Mouse (Mus musculus): Measurements from ENCODE around the gene Fam234a. TPM values are rescaled to one million over a fixed set of nuclear protein-coding genes. Genes with fewer than 3 reads are reported as not detected.
"Not testable (repeated sequence)": the region's sequence is repeated elsewhere in the genome, so short reads cannot be mapped to it uniquely, and the experiment has no call there.

The Fam234a gene
- polyA plus RNA-seq, 1 experiment from 2014 or later: 30.8 TPM

DNA sequence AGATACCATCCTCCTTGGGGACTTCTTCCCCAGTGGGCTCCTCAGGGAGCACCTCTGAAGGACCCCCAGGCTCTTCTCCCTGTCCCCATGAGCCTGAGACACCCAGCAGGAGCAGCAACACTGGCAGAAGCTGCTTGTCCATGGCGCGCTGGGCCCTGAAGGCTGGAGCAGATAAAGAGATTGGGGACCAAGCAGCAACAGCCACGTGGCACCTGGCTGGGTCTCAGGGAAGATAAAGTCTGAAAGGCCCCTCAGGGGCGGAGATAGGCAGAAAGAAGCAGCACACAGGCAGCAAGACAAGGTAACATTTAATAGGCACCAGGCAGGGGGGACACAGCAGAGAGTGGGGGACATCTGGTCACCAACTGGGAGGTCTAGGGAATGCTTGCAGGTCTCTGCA, 45.1 kb downstream of the Fam234a start, which contains the start of gene Pdia2:
Pdia2 (minus strand) TSS at position 196 of the 400 bp plus-strand sequence.
- H3K27me3 ChIP-seq: peaks cover 52% of the 10 kb centered on the region
- no peak within 1 kb of the TSS for H3K27ac ChIP-seq
- whole genome bisulfite sequencing: 77% methylated on average over 4 of the region's 4 CpGs
- H3K4me1 ChIP-seq (replicated peaks): peaks cover 36% of the 10 kb centered on the region
- H3K4me2 ChIP-seq: peak within 1 kb of the TSS; percentile 94
- no peak within 1 kb of the TSS for H3K4me3 ChIP-seq
- no peak within 1 kb of the TSS; the same call in 1 of the 2 replicates for H3K9ac ChIP-seq
- ATAC-seq (ENCODE audit: low FRiP score): no peak
- no peaks in the 10 kb centered on the region for H3K9me3 ChIP-seq
- peaks cover 43% of the 10 kb centered on the region for H3K36me3 ChIP-seq

DNA sequence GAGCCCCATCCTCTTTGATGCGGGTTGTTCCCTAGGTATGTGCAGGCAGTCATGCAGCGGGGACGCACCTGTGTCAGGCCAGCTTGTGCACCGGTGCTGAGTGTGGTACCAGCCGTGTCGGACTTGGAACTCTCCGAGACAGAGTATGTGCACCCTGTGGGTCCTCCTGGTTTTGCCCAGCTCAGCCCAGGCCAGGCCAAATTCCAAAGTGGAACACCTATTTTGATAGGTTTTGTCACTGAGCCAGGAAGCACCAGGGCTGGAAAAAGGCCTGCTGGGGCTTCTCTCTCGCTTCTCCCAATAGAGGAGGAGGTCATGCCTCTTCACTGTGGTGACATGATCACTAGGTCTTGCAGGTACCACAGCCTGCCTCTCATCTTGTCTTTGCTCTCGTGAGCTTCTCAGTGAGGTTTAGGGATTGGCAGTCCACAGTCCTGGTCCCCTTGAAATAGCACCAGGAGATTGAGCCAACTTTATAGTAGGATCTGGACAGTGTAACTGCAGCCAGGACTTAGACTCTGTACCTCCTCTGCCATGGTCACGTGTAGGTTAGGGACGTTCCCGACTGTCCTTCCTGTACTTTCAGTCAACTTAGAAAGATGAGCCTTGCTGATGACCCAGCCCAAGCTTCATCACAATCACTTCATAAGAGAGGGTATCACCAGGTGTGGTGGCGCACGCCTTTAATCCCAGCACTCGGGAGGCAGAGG, 51.4 kb downstream of the Fam234a start:
- no peaks in the 10 kb centered on the region for H3K27me3 ChIP-seq
- WGBS: 98% methylated on average over 15 of the region's 15 CpGs
- no peak overlapping the region for H3K4me2 ChIP-seq
- no peak for ATAC-seq (ENCODE audit: low FRiP score)
- H3K36me3 ChIP-seq: peaks cover 99% of the 10 kb centered on the region
- no peak overlapping the region for H3K9ac ChIP-seq
- no peak overlapping the region for H3K27ac ChIP-seq
- H3K4me1 ChIP-seq (replicated peaks): no peaks in the 10 kb centered on the region
- no peak overlapping the region for H3K4me3 ChIP-seq
- H3K9me3 ChIP-seq: no peaks in the 10 kb centered on the region

- not testable (repeated sequence) for H3K9ac ChIP-seq; H3K4me3 ChIP-seq; H3K4me2 ChIP-seq; ATAC-seq (ENCODE audit: low FRiP score); H3K4me1 ChIP-seq (replicated peaks); H3K27ac ChIP-seq; H3K9me3 ChIP-seq; H3K27me3 ChIP-seq
- H3K36me3 ChIP-seq: peaks cover 99% of the 10 kb centered on the region
- 92% methylated on average over 7 of the region's 7 CpGs for WGBS
Measured at GRCm38 (mm10) chr17:26191486-26191885, 52.6 kb downstream of the Fam234a start.

- H3K9me3 ChIP-seq: no peaks in the 10 kb centered on the region
Measured at GRCm38 (mm10) chr17:26188091-26188805, 55.8 kb downstream of the Fam234a start.

DNA sequence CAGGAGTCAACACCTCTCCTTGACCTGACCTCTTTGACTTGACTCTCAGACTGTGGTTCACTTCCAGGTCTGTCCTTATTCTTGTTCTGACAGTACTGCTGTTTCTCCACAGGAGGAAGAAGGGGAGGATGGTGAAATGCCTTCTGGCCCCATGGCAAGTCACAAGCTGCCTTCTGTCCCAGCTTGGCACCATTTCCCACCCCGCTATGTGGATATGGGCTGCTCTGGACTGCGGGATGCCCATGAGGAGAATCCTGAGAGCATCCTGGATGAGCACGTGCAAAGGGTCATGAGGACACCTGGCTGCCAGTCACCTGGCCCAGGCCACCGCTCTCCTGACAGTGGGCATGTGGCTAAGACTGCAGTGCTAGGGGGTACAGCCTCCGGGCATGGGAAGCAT, 56.5 kb downstream of the Fam234a start:
- no peak for ATAC-seq (ENCODE audit: low FRiP score)
- Histone ChIP-seq H3K4me2 (no peak overlapping the region), H3K36me3 (peaks cover 94% of the 10 kb centered on the region), H3K9me3 (no peaks in the 10 kb centered on the region), H3K4me1 (replicated peaks) (no peaks in the 10 kb centered on the region), H3K27ac (no peak overlapping the region), H3K9ac (no peak overlapping the region), H3K4me3 (no peak overlapping the region), H3K27me3 (no peaks in the 10 kb centered on the region)
- whole genome bisulfite sequencing: 97% methylated on average over 5 of the region's 5 CpGs

More at GRCm38 (mm10) chr17:26188091-26188805, 55.8 kb downstream of the Fam234a start:
- Histone ChIP-seq H3K27ac (no peak overlapping the region), H3K9ac (no peak overlapping the region), H3K36me3 (peaks cover 96% of the 10 kb centered on the region), H3K27me3 (no peaks in the 10 kb centered on the region), H3K4me2 (no peak overlapping the region), H3K4me1 (replicated peaks) (no peaks in the 10 kb centered on the region), H3K4me3 (no peak overlapping the region)
- no peak for ATAC-seq (ENCODE audit: low FRiP score)
- 95% methylated on average over 11 of the region's 11 CpGs for WGBS

DNA sequence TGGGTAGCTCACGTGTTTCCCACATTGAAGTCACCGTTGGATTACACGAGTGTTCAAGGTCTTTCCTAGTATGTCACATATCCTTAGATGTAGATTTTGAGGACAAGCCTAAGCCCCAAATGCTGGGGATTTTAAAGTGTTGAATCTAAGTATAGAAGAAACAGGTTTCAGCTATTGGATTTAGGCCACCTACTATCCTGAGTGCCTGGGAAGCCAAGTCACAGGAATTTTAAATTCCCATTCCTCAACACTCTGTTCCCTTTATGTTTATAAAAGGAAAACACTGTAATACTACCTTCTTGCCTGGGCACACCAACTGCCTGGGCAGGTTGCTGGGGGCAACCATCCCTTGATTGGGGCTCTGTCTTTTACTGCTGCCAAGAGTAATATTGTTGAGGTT, 62.9 kb downstream of the Fam234a start:
- Histone ChIP-seq H3K9ac (no peak overlapping the region), H3K4me3 (no peak overlapping the region), H3K4me2 (no peak overlapping the region), H3K4me1 (replicated peaks) (no peaks in the 10 kb centered on the region), H3K9me3 (no peaks in the 10 kb centered on the region), H3K36me3 (peaks cover 54% of the 10 kb centered on the region), H3K27ac (no peak overlapping the region), H3K27me3 (no peaks in the 10 kb centered on the region)
- no peak for ATAC-seq (ENCODE audit: low FRiP score)
- 97% methylated on average over 3 of the region's 3 CpGs for WGBS

GRCm38 (mm10) chr17:26178611-26179010, 65.4 kb downstream of the Fam234a start:
- H3K4me1 ChIP-seq (replicated peaks): no peaks in the 10 kb centered on the region
- H3K36me3 ChIP-seq: peaks cover 48% of the 10 kb centered on the region
- no peak overlapping the region for H3K4me2 ChIP-seq
- H3K27me3 ChIP-seq: no peaks in the 10 kb centered on the region
- no peaks in the 10 kb centered on the region for H3K9me3 ChIP-seq
- no peak overlapping the region for H3K4me3 ChIP-seq
- ATAC-seq (ENCODE audit: low FRiP score): no peak
- no peak overlapping the region for H3K9ac ChIP-seq
- H3K27ac ChIP-seq: no peak overlapping the region

DNA sequence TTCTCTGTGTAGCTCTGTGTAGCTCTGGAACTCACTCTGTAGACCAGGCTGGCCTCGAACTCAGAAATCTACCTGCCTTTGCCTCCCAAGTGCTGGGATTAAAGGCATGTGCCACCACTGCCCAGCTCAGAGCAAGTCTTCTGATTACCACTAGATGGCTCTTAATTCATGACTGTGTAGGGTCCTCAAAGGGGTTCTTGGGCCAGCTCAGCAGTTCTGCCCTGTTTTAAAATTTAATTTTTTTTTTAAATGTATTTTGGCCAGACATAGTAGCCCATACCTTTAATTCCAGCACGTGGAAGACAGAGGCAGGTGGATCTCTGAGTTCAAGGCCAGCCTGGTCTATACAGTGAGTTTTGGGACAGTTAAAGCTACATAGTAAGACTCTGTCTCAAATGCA, 68.8 kb downstream of the Fam234a start:
- ATAC-seq (ENCODE audit: low FRiP score): not testable (repeated sequence)

DNA sequence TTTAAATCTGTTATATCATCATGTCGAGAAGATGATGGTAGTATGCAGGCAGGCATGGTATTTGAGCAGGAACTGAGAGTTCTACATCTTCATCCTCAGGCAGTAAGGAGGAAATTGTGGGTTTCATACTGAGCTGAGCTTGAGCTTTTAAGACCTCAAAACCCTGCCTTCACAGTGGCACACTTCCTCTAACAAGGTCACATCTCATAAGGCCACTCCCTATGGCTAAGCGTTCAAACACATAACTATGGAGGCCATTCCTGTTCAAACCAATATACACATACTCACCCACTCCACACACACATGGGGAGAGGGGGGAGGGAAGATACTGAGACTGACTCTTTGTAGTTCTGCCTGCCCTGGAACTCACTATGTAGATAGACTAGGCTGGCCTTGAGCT, 76.0 kb downstream of the Fam234a start:
- H3K9ac ChIP-seq: no peak overlapping the region
- 85% methylated on average over 2 of the region's 2 CpGs for WGBS
- peaks cover 12% of the 10 kb centered on the region for H3K4me1 ChIP-seq (replicated peaks)
- H3K4me2 ChIP-seq: no peak overlapping the region
- no peak overlapping the region for H3K27ac ChIP-seq
- H3K36me3 ChIP-seq: peaks cover 3% of the 10 kb centered on the region; the same call in 1 of the 2 replicates
- no peaks in the 10 kb centered on the region for H3K9me3 ChIP-seq
- H3K27me3 ChIP-seq: no peaks in the 10 kb centered on the region
- no peak overlapping the region for H3K4me3 ChIP-seq
- ATAC-seq (ENCODE audit: low FRiP score): no peak

More for the DNA sequence above, 68.8 kb downstream of the Fam234a start:
- H3K36me3 ChIP-seq: peaks cover 38% of the 10 kb centered on the region
- not testable (repeated sequence) for H3K27ac ChIP-seq; H3K4me2 ChIP-seq; H3K9me3 ChIP-seq; H3K4me1 ChIP-seq (replicated peaks); H3K4me3 ChIP-seq; H3K27me3 ChIP-seq; H3K9ac ChIP-seq
- WGBS: 89% methylated on average over 2 of the region's 2 CpGs

- H3K27me3 ChIP-seq: no peaks in the 10 kb centered on the region
- 88% methylated on average over 1 of the region's 1 CpGs for WGBS
- H3K4me3 ChIP-seq: no peak overlapping the region
Measured at GRCm38 (mm10) chr17:26162736-26163135, 81.3 kb downstream of the Fam234a start.

More at GRCm38 (mm10) chr17:26162736-26163135, 81.3 kb downstream of the Fam234a start:
- peaks cover 12% of the 10 kb centered on the region for H3K4me1 ChIP-seq (replicated peaks)
- no peak for ATAC-seq (ENCODE audit: low FRiP score)
- H3K4me2 ChIP-seq: no peak overlapping the region
- H3K36me3 ChIP-seq: peaks cover 3% of the 10 kb centered on the region; the same call in 1 of the 2 replicates
- no peak overlapping the region for H3K27ac ChIP-seq
- no peaks in the 10 kb centered on the region for H3K9me3 ChIP-seq
- no peak overlapping the region for H3K9ac ChIP-seq
